Mouse (Mus musculus) naive thymus-derived CD4-positive, alpha-beta T cell, adult 5 months (primary cell): ENCODE measurements around the gene Gm2237. TPM values are rescaled to one million over a fixed set of nuclear protein-coding genes. Genes with fewer than 3 reads are reported as not detected.

ENCODE experiments used
- polyA plus RNA-seq: library from polyadenylated mRNA; unstranded; fragments of 100-300 nt; shearing (Covaris generic); gene quantifications from one replicate; pipeline ENCODE4 v1.2.1, GENCODE M21; 2017

Gene Gm2237
- 0.22 TPM for polyA plus RNA-seq

GRCm38 (mm10) chr14:19584804-19585667 lies at the start of gene Gm2237:
TSS of gene Gm2237 (minus strand) at chr14:19585135.

GRCm38 (mm10) chr14:19602481-19602880 lies 17.5 kb upstream of the Gm2237 start, which contains the start of gene Gm5458:
TSS of gene Gm5458 (minus strand) at chr14:19602581.

GRCm38 (mm10) chr14:19549863-19550262 lies 35.1 kb downstream of the Gm2237 start, which contains the start of gene Gm2244:
TSS of gene Gm2244 (minus strand) at chr14:19549963.

Other genes starting within 250 kb of the Gm2237 start
- gene Gm21738, start 166.2 kb downstream of the Gm2237 start, polyA plus RNA-seq, result 13.6 TPM
- not detected for gene Gm2244, start 35.2 kb downstream of the Gm2237 start, polyA plus RNA-seq
- gene Gm5458, start 17.4 kb upstream of the Gm2237 start, polyA plus RNA-seq, result not detected
- gene Nid2, start 166.1 kb upstream of the Gm2237 start, polyA plus RNA-seq, result 0.22 TPM
- 79.8 TPM for gene Rtraf, start 238.7 kb upstream of the Gm2237 start, polyA plus RNA-seq